Mouse (Mus musculus): ENCODE results near the gene Hopx.

Hopx gene

DNA sequence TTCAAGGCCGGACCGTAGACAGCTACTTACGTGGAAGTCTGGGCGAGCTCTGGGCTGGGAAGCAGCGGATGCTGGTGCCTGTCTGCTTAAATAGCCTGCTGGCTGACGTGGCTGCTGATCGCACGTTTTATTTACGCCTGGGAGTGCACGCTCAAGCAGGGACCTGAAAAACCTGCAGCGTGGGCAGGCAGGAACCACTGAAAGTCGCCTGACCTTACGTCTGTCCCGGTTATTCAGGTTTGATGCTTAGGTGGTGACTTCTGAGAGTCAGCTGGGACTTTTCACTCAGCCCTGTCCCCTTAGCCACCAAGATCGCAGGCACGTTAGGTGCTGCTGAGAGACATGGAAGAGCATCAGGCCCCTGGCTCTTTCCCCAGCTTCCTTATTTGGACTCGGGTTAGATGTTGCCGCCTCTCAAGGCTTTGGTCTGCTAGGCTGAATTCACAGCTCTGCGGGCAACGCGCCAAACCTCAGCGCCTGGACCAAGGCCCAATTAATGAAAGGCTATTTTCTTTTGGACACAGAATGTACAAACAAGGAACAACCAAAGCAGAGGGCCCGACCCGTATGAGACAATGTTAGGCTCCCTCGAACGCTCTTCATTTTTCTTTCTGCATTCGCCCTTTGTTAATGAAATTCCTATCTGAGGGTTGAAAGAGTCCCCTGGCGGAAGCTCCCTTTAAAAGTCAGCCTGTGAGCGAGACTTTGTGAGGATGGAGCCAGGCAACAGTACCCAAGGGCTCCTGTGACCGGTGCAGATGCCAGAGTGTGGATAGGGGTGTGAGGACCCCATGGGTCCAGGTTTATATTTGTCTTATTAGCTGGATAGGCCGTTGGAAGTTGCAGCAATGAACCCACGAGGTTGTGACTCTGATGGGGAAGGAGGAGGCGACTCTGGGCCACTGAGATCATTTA, at the start of gene Hopx:
Gene Hopx, minus strand, starts transcription at position 305 of the 915 bp plus-strand sequence.
- DNase-seq, result peak; percentile 80

DNA sequence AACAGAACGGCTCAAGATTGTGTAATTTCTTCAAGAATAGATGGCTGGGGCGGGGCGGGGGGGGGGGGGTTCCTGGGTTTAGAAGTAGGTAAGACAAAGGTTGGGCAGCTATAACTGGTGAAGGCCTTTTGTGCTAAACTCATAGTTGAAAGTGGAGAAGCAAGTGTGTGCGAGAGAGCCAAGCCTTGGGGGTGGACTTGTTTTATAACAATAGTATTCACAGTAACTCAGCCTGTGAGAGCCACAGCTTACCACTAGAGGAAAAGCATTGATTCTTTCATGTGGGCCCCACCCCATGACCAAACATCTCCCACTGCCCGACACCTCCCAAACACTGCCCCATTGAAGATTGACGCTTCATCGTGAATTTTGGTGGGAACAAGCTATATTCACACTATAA, 48.7 kb upstream of the Hopx start:
- DNase-seq, result no peak

DNA sequence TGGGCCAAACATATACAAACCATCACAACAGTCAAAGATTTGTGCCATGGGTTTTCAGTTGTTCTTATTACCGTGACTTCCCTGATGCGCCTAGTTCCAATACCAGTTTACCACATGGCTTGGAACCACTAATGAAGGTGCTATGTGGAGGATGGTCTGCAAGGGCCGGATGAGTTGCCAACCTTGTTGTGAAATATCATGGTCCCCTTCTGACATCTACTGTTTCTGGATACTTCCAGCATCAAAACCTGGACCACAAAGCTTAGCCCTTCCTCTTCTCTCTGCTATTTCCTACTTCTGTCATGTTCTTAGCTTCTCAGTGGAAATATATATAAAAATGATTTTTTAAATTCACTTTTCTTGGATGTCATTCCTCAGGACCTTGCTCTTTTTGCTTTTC, 47.6 kb upstream of the Hopx start:
- DNase-seq, result no peak

GRCm38 (mm10) chr5:77157777-77158540, 43.0 kb upstream of the Hopx start:
- DNase-seq, result no peak

- DNase-seq, result no peak
Observed at GRCm38 (mm10) chr5:77156938-77157337, 42.0 kb upstream of the Hopx start.

- no peak for DNase-seq
Observed at GRCm38 (mm10) chr5:77155526-77155925, 40.6 kb upstream of the Hopx start.

DNA sequence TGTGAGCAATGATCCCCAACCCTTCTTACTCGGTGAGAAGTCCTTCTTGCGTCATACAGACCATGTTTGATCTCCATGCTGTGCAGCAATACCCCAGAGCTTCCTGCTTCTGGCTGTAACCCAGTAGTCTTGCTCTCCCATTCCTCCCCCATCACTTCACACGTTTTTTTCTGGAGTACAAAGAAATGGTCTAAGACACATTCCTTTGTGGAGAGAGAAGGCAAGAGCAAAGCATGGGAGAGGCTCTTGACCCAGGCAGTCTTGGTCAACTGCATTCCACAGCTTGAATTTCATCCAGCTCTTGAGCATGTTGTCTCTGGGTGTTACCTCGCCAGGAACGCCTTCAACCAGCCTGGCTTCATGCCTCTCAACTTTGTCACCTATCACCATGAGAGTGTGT, 39.9 kb upstream of the Hopx start:
- DNase-seq, result no peak

- DNase-seq, result no peak
Observed at GRCm38 (mm10) chr5:77151738-77152137, 36.8 kb upstream of the Hopx start.

GRCm38 (mm10) chr5:77151075-77151474, 36.2 kb upstream of the Hopx start:
- DNase-seq, result no peak

- DNase-seq, result no peak
Observed at GRCm38 (mm10) chr5:77148021-77148621, 33.2 kb upstream of the Hopx start.

DNA sequence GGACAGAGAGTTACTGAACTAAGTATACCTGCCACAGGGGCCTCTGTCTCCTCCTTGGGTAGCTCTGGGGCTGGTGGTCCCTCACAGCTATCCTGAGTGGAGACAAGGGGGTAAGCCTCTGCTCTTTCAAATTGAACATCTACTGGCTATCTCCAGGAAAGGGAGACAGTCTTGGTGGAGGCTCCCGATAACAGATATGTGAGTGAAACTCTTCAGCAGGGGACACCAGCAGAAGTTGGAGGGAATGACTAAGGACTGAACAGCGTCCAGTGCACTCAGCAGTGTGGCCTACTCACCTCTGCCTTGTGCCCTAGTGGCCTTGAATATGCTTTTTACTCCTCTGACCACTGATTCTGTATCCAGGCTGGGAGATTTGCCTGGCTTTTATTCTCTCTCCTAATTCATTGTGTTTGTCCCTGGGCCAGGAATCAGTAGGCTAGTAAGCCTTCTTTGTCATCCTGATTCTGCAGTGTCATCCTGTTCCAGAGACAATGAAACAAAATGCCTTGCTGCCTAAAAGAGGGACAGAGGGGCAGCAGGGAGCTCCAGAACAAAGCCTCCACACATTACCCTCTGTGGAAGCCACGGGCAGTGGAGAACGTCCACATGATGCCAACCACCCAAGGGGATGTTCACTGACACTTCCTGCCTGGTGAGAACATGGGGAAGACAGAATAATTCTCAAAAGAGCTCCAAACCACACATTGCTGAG, 31.7 kb upstream of the Hopx start:
- DNase-seq, result no peak

- no peak for DNase-seq
Observed at GRCm38 (mm10) chr5:77144647-77145046, 29.7 kb upstream of the Hopx start.

DNA sequence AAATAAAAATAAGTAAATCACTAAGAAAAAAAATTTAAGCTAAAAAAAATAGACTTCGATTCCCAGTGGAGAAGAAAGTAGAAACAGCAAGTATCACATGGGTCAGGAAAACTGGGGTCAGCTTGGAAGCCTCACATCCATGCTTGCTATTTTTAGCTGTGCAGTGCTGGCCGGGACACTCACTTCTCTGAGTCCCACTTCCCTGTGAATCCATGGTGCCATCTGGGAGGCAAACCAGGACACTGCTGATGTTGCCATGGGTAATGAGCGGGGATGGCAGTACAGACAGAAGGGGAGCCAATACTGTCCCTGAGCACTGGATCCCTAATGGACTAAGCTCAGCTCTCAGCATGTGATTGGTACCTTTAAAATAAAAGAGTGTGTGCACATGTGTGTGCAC, 28.2 kb upstream of the Hopx start:
- no peak for DNase-seq

DNA sequence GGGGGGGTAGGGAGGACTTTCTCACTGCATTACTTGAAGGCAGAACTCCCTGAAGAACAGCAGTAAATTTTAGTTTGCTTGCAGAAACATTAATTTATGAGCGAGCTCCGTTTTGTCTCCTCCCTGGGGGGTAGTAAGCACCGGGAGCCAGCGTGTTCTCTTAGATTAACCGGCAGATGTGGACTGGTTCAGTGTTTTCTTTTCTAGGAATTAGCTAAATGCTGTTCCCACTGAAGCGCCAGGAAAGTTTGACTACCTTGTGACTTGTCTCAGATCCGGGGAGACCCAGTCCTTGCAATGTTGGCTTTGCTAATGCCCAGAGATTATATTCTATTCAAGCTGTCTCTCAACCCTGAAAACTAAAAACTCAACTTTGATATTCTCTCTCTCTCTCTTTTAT, 26.4 kb upstream of the Hopx start:
- no peak for DNase-seq

DNA sequence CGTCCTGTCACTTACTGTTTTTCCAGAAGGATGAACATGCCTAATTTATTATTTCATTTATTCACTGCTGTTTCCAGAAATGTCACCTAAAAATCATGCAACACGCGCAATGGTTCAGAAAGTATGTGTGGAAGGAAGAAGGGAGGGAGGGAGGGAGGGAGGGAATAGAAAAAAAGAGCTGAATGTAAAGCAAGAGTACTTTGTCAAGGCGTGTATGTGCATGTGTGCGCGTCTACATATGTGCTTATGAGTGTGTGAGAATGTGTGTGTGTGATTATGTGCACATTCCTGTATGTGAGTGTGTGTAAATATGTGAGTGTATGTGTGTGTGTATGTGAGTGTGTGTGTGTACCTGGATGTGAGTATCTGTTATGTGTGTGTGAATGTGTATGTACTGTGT, 25.9 kb upstream of the Hopx start:
- no peak for DNase-seq

DNA sequence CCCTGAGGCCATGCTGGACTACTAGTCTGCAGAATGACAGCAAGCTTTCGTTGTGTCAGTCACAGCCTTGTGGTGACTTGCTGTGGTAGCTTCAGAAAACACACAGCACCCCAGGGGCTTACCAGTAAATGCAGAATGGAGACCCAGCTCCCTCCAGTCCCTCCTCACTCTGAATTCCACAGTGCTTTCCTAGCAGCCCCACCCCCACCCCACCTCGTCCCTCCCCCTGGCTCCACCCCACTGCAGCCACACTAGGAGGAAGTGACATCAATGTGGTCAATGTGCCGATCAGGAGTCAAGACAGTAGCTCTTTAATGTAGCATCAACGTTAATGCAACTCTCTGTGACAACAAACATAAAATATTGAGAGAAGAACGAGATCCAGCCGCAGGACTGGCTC, 25.2 kb upstream of the Hopx start:
- DNase-seq, result no peak

DNA sequence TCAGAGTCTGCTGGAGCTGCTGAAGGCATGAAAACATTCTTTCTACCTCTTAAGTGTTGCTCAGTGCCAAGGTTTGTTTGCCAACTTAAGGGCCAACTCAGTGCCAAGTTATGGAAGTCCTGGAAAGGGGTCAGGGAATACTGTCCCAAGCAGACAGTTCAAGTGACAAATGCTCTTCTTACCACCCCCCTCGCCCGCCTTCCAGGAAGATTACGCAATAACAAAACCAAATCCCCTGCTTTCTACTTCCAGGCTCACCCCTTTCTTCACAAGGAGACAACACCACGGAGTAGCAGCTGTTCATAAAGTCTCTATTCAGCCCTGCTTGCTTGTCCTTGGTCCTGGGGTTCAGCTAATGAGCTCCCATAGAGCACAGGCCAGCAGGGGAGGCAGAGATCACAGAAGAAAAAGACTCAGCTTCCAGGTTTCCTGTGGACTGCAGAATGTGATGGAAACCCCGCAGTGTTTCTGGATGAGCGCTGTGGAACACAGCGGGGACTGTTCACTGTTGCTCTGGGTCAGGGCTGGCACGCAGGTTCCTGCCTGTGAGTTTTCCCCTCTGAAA, 22.9 kb upstream of the Hopx start:
- peak; percentile 37 for DNase-seq

DNA sequence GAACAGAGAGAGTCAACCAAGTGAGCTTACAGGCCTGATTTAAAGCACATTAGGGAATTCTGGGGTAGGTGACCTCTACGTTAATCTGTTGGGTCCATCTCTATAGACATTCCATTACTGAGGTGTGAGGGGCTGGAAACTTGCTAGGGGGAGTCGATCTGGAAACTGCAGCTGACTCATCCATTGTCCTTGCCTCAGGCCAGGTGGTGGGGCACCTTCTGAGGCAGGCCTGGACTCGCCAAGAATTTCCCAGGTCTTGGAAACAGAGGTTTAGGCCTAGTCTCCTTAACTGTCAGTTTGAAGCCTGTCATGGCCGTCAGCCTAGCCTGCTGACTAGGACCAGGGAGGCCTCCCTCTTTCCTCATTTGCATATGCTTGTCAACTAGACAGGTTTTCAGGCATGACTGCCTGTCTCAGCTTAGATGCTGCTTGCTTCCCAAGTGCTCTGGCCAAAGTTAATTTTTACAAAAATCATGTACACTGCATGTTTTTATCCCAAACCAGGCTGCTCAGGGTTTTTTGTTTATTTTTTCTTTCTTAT, 21.8 kb upstream of the Hopx start:
- no peak for DNase-seq

GRCm38 (mm10) chr5:77134961-77135360, 20.0 kb upstream of the Hopx start:
- no peak for DNase-seq

GRCm38 (mm10) chr5:77134465-77134864, 19.5 kb upstream of the Hopx start:
- no peak for DNase-seq

DNA sequence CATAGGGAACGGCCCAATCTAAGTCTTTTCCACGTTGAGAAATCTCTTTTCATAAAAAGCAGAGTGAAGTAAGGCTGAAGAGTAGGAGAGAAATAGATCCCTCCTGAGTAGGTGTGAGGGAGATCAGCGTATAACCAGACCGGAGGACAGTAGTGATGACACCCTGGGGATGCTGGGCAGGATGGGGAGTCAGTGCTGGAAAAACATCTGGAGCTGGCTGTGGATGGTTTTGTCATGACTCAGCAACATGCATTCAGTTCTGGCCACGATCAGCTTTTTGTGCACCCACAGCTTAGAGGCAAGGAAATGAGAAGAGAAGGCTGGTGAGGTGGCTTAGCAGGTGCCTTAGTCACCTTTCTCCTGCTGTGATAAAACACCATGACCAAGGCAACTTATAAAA, 19.0 kb upstream of the Hopx start:
- no peak for DNase-seq

DNA sequence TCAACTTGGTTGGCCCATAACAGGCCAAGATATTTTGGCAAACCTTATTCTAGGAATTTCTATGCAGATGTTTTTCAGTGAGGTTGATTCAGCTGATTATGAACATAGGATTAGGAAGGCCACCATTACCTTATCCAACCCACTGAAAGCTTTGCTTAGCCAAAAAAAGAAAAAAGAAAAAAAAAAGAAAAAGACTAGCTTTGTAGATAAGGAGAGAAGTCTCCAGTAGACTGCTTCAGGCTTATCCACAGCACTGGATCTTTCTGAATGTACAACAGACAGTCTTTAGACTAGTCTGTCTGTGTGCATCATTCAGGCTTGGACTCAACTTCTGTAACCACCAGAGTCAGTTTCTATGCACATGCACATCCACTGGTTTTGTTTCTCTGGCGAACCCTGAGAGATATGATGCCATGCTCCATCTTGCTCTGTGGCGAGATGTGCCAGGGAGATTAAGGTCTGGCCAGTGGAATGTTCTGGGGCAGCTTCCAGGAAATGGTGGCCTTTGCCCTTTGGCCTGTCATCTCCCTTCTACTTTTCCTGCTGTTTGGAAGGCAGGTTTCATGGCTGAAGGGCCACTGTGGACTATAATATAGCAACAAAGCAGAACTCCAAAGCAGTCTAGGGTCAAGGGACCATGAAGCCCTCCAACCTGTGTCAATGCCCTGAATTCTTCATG, 17.7 kb upstream of the Hopx start:
- DNase-seq, result peak; percentile 66

Data from kidney, adult 18-20 months (tissue).